Mouse (Mus musculus) brain, embryonic 14.5 days (tissue): Measurements from ENCODE around the gene Vrk1.

Experiments
- CTCF ChIP-seq: fragments of 200-500 bp; IDR thresholded peaks from 2 replicates; pipeline ENCODE4 v1.5.1; 2012; ENCODE audit warnings: inconsistent platforms, mild to moderate bottlenecking, moderate library complexity, borderline replicate concordance; ENCODE audit not compliant: insufficient read depth, insufficient read length; ENCODE audit errors: extremely low read depth
- POLR2A ChIP-seq: fragments of 200-500 bp; IDR thresholded peaks from 2 replicates; pipeline ENCODE4 v1.6.1; 2012; ENCODE audit warnings: mild to moderate bottlenecking, inconsistent platforms, borderline replicate concordance; ENCODE audit not compliant: poor library complexity, insufficient read depth, insufficient read length, severe bottlenecking; ENCODE audit errors: extremely low read depth

GRCm38 (mm10) chr12:105997028-105997786 is 12.8 kb upstream of the Vrk1 start:
- TF ChIP-seq POLR2A (no peak), CTCF (no peak)
